Mouse (Mus musculus) heart, adult 9 months (tissue): Measurements from ENCODE around the gene Dctpp1.
A peak's percentile ranks its signal among the peaks of the same experiment; 100 is the strongest.
"Not testable (repeated sequence)": the region's sequence is repeated elsewhere in the genome, so short reads cannot be mapped to it uniquely, and the experiment has no call there.

Experiments used
- DNase-seq, 2 experiments: peaks; one replicate each; pipeline ENCODE4 v3.0.0; 2022; ENCODE audit warnings: low spot score in 2 of 2

Dctpp1 gene

DNA sequence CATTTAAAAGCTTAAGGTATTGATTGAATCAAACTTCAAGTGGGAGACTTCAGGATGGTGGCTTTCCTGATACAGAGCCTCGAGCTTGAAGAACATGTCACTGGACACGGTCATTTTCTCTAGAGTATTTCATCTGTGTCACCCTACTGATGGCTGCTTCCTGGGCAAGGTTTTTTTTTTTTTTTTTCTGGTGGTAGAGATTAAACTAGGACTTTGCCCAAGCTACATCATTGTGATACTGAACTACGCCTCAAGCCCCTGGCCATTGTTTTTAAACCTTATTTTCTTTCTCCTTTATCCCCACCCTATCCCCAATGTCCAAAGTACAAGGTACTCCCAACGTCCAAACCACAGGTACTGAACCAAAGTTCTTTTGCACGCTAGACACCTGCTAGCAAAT is 10.2 kb upstream of the Dctpp1 start:
- DNase-seq, result no peak

DNA sequence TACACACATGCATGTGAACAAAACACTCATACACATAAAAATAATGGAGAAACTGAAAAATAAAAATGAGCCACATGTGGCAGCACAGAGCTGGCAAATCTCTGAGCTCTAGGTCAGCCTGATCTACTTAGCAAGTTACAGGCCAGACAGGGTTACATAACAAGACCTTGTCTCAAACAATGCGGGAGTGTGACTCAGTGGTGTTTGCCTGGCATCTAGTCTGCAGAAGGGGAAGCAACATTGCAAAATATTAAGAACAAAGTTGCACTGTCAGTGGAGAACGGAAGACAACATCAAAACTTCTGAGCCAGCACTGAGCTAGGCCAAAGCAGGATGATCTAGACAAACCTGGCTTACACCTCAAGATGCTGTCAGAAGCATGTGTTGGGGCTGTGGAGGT is 9.7 kb upstream of the Dctpp1 start:
- DNase-seq, result no peak

DNA sequence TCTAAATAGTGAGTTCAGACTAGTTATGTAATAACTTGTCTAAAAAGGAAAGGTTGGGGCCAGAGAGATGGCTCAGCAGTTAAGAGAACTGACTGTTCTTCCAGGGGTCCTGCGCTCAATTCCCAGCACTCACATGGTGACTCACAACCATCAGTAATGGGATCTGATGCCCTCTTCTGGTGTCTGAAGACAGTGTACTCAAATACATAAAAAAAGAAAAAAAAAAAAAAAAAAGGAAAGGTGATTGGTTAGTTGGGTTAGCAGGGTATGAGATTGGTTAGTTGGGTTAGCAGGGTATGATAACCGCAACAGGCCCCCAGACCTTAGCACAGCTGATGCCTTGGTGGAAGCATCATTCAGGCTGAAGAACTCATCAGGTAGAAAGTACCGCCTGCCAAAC is 3.0 kb upstream of the Dctpp1 start:
- DNase-seq, result no peak

DNA sequence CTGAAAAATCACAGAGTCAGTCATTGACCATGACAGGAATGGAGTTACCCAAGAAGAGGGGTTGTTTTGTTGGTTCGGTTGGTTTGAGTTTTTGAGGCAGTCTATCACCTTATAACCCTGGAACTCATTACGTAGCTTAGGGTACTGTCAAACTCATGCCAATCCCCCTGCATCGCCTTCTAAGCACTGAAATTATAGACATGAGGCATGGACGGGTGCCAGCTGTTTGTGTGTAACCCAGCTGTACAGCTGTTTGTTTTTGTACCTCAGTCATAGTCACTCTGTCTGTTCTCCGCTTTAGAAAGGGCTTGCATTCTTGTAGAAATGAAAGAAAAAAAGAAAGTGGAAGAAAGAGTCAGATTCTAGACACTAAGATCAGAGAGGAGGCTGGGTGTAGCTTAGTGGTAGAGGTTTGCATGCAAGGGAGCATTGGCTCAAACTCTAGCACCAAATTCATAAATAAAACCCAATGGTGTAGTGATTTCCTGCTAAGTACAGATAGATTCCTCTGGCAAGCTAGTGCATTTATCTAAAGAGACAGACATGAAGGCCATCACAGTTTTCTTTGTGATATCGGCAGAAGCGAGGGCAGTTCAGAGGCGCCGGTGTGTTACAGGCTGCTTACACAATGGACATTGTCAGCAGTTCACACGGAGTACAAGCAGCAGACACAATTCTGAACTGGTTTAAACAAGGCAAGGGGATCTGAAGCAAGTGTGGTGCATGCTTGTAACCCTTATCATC is 1.9 kb upstream of the Dctpp1 start:
- DNase-seq, result no peak

DNA sequence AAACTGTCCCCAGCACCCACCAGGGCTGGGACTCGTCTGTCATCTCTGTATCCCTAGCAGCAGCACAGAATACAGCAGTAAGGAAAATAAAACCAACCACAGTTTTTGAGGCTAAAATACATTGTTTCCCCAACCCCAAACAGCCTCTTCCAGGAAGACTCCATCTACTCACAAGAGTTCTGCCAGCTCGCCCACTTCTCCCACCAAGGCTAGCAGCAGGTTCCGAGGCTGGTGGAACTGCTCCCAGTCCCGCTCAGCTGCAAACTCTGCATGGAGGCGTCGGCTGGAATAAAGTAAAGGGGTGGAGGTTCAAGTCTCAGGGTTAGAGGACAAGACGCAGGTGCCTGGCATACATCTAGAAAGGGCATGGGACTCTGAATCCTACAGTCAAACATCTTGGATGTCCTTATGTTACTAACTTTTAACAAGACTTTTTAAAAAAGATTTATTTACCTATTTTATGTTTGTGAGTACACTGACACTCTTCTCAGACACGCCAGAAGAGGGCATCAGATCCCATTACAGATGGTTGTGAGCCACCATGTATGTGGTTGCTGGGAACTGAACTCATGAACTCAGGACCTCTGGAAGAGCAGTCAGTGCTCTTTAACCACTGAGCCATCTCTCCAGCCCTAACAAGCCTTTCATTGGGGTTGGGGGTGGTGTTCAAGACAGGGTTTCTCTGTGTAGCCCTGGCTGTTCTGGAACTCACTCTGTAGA is 1.2 kb downstream of the Dctpp1 start:
- no peak for DNase-seq

DNA sequence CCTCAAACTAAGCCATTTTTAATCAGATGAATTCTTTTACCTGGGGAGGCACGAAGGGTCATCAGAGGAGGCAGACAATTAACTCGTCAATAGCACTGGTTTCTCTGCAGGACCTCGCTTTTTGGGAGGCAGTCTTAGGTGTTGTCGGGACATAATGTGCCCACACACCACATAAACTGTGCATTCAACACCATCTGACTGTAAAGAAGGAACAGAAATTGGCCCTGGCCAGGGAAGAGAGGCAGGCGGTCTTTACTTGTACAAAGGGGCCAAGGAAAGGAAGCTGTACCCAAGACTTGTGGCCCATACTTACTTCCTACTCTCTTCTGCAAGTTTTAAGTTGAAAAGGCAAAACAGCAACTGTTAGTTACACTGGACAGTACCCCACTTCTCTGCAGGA is 4.0 kb downstream of the Dctpp1 start:
- no peak for DNase-seq

DNA sequence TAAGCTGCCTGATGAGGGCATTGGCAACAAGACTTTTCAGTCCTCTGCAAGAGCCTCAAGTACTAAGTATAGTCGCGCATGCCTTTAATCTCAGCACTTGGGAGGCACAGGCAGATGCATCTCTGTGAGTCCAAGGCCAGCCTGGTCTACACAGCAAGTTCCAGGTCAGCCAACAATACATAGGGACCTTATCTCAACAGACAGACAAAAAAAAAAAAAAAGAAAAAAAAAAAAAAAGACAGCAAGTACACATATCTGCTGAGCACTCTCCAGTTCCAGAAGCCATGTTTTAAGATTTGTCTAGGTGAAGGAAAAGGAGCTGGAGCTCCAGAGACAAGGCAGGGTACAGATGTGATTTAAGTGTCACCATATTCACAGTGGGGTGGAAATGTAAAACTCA is 4.5 kb downstream of the Dctpp1 start:
- DNase-seq, result no peak

DNA sequence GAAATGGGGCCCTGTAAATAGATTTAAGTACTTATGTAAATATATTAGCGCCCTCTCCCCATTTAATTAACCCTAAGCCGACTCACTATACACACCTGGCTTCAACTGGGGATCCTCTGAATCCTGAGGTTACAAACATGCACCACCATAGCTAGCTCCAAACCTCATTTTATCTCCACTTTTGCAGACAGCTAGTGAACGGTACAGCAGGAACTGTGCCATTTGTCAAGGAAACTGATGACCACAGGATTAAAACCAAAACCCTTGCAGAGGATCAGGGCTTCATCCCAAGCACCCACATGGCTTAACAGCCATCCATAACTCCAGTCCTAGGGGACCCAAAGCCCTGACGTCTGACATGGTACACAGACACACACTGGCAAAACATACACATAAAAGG is 5.5 kb downstream of the Dctpp1 start:
- DNase-seq, result no peak

DNA sequence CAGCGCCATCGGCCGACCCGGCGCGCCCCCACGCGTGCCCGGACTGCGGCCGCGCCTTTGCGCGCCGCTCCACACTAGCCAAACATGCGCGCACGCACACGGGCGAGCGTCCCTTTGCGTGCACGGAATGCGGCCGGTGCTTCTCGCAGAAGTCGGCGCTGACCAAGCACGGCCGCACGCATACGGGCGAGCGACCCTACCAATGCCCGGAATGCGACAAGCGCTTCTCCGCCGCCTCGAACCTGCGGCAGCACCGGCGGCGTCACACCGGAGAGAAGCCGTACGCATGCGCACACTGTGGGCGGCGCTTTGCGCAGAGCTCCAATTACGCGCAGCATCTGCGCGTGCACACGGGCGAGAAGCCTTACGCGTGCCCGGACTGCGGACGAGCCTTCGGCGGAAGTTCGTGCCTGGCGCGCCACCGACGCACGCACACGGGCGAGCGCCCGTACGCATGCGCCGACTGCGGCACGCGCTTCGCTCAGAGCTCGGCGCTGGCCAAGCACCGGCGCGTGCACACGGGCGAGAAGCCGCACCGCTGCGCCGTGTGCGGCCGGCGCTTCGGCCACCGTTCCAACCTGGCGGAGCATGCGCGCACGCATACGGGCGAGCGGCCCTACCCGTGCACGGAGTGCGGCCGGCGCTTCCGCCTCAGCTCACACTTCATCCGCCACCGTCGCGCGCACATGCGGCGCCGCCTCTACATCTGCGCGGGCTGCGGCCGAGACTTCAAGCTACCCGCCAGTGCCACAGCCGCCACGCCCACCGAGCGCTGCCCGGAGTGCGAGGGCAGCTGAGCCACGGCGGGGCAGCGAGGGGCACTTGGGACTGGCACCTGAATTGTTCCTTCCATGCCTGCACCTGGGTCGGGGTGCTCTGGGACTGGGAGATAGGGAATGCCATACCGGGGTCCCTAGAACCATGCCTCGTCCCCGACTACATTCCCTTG is 6.4 kb downstream of the Dctpp1 start:
- peak; percentile 93 to 94 for DNase-seq

DNA sequence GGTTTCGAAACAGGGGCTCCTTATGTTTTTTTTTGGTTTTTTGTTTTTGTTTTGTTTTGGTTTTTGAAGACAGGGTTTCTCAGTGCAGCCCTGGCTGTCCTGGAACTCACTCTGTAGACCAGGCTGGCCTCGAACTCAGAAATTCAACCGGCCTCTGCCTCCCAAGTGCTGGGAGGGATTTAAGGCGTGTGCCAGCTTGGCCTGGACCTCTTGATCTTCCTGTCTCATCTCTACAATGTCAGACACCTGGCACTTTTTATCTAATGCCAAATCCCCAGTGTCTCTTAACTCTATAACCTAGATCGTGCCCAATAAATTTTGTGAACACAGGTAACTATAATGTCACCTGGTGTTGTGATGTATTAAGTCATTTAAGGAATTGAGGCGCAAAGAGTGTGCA is 7.2 kb downstream of the Dctpp1 start:
- DNase-seq, result no peak

DNA sequence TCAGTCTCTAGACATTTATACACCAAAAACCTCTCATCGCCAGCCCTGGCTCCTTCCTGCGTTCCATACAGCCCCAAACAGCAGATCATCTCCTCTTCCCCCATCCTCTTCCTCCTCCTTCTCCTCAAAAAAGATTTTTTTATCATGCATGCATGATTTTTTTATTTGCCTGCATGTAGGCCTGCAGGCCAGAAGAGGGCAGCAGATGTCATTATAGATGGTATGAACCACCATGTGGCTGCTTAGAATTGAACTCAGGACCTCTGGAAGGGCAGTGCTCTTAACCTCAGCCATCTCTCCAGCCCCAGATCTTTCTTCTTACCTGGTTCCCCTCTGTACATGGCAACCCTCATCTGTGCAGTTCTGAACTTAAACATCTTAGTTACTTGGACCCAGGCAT is 8.1 kb downstream of the Dctpp1 start:
- no peak for DNase-seq

DNA sequence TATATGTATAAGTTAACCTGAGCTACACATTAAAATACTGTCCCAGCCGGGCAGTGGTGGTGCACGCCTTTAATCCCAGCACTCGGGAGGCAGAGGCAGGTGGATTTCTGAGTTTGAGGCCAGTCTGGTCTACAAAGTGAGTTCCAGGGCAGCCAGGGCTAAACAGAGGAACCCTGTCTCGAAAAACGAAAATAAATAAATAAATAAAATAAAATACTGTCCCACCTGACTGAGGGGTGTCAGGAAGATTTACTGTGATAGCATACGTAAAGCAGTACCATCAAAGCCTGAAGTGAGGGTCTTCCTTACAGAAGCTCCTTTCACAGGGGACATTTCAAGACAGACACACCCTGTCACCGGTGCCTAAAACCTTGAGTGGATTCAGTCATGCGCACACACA is 10.0 kb downstream of the Dctpp1 start:
- not testable (repeated sequence) for DNase-seq

DNA sequence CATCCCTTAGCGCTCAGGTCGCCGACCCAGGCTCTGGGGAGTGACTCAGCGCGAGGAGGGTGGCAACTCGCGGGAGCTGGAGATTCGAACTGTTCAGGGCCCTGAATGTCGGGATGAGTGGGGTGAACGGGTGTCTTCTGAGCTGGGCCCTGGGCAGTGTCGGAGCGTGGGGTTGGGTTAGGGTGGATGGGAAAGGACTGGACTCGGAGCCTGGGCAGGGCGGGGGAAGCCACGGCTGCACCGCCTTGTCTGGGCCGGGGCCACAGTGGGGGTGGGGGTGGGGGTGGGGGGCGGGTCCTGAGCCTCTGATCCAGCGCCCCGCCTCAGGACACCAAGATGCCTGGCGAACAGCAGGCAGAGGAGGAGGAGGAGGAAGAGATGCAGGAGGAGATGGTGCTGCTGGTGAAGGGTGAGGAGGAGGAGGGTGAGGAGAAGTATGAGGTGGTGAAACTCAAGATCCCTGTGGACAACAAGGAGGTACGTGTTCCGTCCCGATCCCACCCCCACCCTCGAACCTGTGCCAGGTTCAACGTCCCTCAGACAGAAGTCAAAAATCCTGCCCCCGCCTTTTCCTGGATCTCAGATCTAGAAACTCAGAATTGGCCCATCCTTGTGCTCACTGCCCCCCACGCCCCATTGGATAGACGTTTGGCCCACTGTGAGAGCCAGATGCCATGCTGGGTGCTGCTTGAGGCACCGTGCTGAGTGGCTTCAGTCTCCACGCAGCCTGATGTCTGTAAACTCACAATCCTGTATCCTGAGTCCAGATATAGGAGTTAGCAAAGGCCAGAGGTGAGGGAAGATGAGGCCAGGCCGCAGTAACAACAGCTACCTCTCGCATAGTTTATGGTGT is 15.6 kb downstream of the Dctpp1 start:
- no peak for DNase-seq

DNA sequence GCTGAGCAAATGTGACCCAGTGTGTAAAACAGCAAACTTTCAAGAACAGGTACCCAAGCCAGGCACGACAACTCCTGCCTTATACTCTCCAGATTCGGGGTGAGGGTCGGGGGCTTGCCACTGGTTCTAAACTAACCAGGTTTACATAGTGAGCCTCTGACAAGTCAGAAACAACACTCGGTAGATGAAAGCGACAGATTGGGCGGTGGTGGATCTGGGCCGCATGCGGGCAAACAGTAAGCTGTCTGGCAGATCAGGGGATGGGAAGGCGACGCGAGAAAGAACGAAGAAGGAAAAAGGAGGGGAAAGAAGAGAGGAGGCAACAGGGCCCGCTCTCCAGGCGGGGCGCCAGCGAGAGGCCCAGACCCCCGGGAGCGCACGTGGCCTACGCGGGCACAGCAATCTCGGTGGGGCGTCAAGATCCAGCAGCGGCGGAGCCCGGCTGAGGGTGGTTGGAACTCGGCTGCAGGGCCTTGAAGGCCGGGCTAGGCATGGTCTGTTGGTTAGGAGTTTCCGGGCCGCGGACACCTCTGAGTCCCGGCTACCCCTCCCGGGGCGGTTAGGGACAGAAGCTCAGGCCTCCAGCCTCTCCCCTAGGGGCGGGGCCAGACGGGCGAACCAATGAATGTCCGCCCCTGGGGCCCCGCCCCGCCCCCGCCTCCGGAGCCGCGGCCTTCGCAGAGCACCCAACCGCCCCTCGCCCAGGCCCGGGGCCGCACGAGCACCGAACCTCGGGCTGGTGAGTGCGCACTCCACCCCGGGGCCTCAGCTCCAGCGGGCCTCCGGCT is 16.4 kb downstream of the Dctpp1 start, which contains the start of gene Zfp771:
TSS of gene Zfp771 (plus strand) at position 405 of the 788 bp plus-strand sequence.
- DNase-seq, result peak; percentile 92 to 95

DNA sequence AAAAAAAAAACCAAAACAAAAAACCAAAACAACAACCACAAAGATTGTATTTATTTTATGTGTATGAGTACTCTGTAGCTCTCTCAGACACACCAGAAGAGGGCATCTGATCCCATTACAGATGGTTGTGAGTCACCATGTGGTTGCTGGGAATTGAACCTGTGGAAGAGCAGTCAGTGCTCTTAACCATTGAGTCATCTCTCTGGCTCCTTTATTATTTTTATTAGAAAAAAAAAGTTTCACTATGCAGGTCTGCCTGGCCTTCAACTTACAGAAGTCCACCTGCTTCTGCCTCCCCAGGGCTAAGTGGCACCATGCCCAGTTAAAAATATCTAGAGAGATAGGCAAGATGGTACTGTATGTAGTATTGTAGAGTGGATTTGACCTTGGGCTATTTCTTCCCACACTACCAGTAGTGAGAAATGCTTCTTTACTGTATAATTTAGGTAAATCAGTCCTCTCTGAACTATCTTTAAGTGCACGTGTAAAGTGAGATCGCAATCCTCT is 17.1 kb downstream of the Dctpp1 start:
- no peak for DNase-seq

DNA sequence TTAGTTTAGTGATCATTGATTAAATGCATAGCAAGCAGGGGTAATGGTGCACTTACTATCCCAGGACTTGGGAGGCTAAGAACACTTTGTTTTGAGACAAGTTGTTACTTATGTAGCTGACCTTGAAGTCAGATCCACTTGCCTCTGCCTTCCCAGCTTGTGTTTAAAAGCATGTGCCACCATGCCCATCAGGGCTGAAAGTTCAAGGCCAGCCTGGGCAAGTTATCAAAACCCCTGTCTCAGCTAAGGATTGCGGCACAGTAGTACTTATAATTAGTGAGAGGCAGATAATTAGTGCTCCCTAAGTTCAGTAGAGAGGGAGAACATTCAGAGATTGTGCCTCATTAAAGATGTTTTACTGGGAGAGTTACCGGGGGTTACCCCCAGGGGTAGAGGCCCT is 25.7 kb downstream of the Dctpp1 start:
- DNase-seq, result no peak

DNA sequence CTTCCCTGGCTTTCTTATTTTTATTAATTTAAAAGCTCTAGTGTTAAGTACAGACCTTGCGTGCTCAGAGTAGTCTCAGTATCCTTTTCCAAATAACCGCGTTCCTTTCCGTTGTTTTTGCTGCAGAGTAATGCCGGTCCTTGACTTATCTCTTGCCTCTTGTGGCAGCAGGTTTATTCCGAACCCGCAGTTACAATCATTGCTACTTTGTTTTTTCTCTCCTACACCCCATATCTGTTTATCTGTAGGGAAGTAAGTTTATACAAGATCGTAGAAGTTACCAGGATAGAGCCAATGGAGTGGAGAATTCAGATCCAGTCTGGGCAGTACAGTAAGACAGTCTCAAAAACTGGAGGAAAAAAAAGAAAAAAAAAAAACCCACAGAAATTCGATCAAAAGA is 26.7 kb downstream of the Dctpp1 start:
- DNase-seq, result no peak

DNA sequence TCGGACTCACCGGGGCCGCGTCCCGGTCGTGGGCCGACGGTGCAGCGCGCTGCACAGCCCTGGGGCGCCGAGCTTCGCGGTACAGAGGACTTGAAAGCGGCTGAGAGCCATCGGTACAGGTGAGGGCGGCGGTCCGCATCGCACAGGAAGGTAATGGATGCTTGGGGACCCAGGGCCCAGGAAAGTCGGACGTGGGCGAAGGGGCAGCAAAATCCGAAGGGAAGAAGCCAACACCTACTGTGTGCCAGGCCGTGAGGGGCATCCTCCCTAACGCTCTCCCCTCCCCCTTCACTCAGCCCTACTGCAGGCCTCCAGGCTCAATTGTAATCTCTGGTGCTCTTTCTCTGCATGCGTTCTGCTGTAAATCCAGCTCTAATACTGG is 27.1 kb downstream of the Dctpp1 start:
- DNase-seq, result no peak

DNA sequence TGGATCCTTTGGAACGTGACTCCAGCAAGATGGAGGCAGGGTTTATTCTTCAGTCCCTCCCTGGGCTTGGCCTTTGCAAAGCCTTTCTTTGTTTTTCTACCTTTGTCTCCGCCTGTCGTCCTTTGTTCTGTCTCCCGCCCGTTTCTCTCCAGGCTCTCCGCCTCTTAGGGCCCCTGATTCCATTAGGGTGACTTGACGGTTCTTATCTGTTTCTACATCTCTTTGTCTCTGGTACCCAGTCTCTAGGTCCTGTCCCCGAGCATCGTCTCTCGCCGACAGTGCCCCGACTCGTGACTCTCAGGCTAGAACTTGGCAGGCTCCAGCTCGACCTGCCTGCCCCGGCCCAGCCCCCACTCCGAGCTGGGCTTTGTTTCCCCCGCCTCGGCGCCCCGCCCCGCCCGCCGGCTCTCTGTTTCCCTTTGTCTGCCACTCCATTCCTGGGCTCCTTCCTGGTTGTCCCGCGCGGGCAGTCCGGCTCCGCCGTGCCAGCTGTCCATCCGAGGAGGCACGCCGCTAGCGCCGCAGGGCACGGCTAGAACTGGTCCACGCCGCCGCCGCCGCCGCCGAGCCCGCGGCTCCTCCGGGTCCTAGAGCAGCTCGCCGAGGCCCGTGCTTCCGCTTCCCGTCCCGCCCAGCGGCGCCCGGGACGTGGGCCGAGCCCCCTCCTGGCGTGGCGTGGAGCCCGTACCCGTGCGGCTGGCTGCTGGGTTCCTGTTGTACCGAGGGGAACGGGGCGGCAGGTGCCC is 27.7 kb downstream of the Dctpp1 start, which contains the start of the genes Zfp553 and Sept1:
TSS of gene Zfp553 (plus strand) at position 440 of the 746 bp plus-strand sequence.
TSS of gene Sept1 (minus strand) at position 509 of the 746 bp plus-strand sequence.
- DNase-seq, result peak; percentile 82
